Mouse (Mus musculus) adrenal gland, adult 18-20 months (tissue): Measurements from ENCODE around the gene Cela1. TPM values are rescaled to one million over a fixed set of nuclear protein-coding genes. Genes with fewer than 3 reads are reported as not detected.
A peak's percentile ranks its signal among the peaks of the same experiment; 100 is the strongest.

Experiments
- DNase-seq, 2 experiments: peaks; one replicate each; pipeline ENCODE4 v3.0.0; 2021 to 2022; ENCODE audit warnings: low spot score in 2 of 2
- microRNA-seq, 2 experiments: library from miRNA; unstranded; fragments of <30 nt; microRNA quantifications; one replicate each; pipeline ENCODE4 v1.2.0; 2021; ENCODE audit warnings: borderline number of aligned reads in 2 of 2
- total RNA-seq, 2 experiments: library from RNA; stranded (reverse); gene quantifications; 1 replicate in 1 of 2; 2 replicates in 1 of 2; pipeline ENCODE4 v1.2.3; 2021

Gene Cela1
- total RNA-seq, 2 experiments from 2014 or later, result 46.7 to 87.1 TPM

- DNase-seq, result no peak
Observed at GRCm38 (mm10) chr15:100637661-100638060, 50.1 kb downstream of the Cela1 start.

- DNase-seq, result peak; percentile 58 to 67
Observed at GRCm38 (mm10) chr15:100636700-100637501, 50.8 kb downstream of the Cela1 start, which contains the start of gene Smagp. Gene Smagp, minus strand, starts transcription at chr15:100636940.

GRCm38 (mm10) chr15:100635851-100636645 is 51.7 kb downstream of the Cela1 start:
- DNase-seq, result no peak

- no peak for DNase-seq
Observed at GRCm38 (mm10) chr15:100635239-100635638, 52.5 kb downstream of the Cela1 start.

- DNase-seq, result no peak
Observed at GRCm38 (mm10) chr15:100633341-100633740, 54.4 kb downstream of the Cela1 start.

GRCm38 (mm10) chr15:100632323-100632722 is 55.4 kb downstream of the Cela1 start:
- no peak for DNase-seq

- no peak for DNase-seq
Observed at GRCm38 (mm10) chr15:100631454-100632170, 56.1 kb downstream of the Cela1 start.

- no peak for DNase-seq
Observed at GRCm38 (mm10) chr15:100630126-100630525, 57.6 kb downstream of the Cela1 start.

GRCm38 (mm10) chr15:100628797-100629196 is 58.9 kb downstream of the Cela1 start:
- DNase-seq, result no peak

- DNase-seq, result no peak
Observed at GRCm38 (mm10) chr15:100627774-100628370, 59.8 kb downstream of the Cela1 start.

- DNase-seq, result no peak
Observed at GRCm38 (mm10) chr15:100627287-100627686, 60.4 kb downstream of the Cela1 start.

GRCm38 (mm10) chr15:100624435-100624834 is 63.3 kb downstream of the Cela1 start:
- no peak for DNase-seq

Small RNA genes within 50 kb of the gene (microRNA-seq; reads per million reads assigned to microRNA genes)
- gene Mir6961, result 0 reads per million in 2 experiments

Other genes with a start within 250 kb of the Cela1 start
- 100 to 1,000 TPM; 147 to 279 TPM for gene Letmd1, start 218.9 kb downstream of the Cela1 start, total RNA-seq
- gene Csrnp2, start 192.4 kb downstream of the Cela1 start, total RNA-seq, result 1 to 10 TPM; 5.3 to 5.5 TPM
- 10 to 100 TPM; 16.6 to 17.6 TPM for gene Tfcp2, start 135.9 kb downstream of the Cela1 start, total RNA-seq
- 10 to 100 TPM; 13.1 to 16.4 TPM for gene Pou6f1, start 87.9 kb downstream of the Cela1 start, total RNA-seq
- gene Dazap2, start 72.6 kb downstream of the Cela1 start, total RNA-seq, result 100 to 1,000 TPM; 169 to 241 TPM
- gene Smagp, start 51.0 kb downstream of the Cela1 start, total RNA-seq, result 10 to 100 TPM; 41.3 to 51.6 TPM
- gene Bin2, start 18.4 kb downstream of the Cela1 start, total RNA-seq, result 1 to 10 TPM; 1.8 to 4.3 TPM
- 1 to 10 TPM; 4.2 to 5.6 TPM for gene Galnt6, start 41.5 kb upstream of the Cela1 start, total RNA-seq
- gene Slc4a8, start 73.8 kb upstream of the Cela1 start, total RNA-seq, result 1 to 10 TPM; 3.9 to 6.1 TPM
- gene Scn8a, start 181.9 kb upstream of the Cela1 start, total RNA-seq, result 1 to 10 TPM; 2.8 to 3.6 TPM